Mouse (Mus musculus) heart, postnatal 10 days (tissue): Measurements from ENCODE around the gene Tmem262. TPM values are rescaled to one million over a fixed set of nuclear protein-coding genes. Genes with fewer than 3 reads are reported as not detected.
"Not testable (repeated sequence)": the region's sequence is repeated elsewhere in the genome, so short reads cannot be mapped to it uniquely, and the experiment has no call there.

Experiments
- DNase-seq, 2 experiments: peaks; one replicate each; pipeline ENCODE4 v3.0.0; 2021
- intact Hi-C: fragments of 180-260 bp; cut with DNase I; formaldehyde crosslinking; loops from one replicate; pipeline ENCODE4 v1.15.1; 2025
- total RNA-seq, 2 experiments: library from RNA; stranded (reverse); gene quantifications; 2 replicates each; pipeline ENCODE4 v1.2.3; 2021

The Tmem262 gene
- total RNA-seq, result not detected

GRCm38 (mm10) chr19:6079983-6080480 is at the start of gene Tmem262:
Gene Tmem262 (plus strand): TSS chr19:6080033.
- no peak for DNase-seq
- intact Hi-C loops, result no loop called here

DNA sequence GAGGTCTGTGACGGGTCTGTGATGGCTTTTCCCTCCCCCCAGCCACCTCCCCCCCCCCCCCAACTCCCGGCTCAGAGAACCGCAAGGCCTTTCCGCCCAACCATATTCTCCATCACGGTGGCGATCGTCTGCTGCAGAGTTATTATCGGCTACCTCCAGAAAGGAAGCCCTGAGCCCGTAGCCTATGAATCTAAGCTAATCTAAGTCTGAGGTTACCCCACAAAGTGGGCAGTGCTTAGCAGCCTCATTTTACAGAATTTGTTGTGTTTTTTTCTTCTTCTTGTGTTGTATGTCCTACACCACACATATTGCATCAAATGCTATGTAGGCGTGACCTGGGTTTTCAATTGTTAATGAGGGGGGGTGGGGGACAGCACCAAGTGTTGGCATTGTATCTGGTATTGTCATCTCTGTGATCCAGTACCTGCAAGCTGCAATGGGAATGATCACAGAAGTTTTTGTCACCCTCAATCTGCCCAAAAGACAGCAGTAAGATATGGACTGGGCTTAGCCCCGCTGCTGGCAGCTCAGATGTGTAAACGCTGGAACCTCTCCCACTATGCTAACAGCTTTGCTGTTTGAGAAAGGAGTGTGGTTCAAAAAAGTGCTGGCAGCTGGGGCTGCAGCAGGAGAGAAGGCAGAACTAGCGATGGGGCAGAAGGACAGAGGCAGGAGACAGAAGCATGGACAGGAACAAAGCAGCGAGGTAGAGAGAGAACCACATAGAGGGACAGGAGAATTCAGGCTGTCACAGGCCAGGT is 49.1 kb upstream of the Tmem262 start:
- DNase-seq, result no peak
- intact Hi-C loops, result no loop called here

GRCm38 (mm10) chr19:6035966-6036585 is 43.8 kb upstream of the Tmem262 start:
- no peak for DNase-seq
- intact Hi-C loops, result no loop called here

- DNase-seq, result no peak
- intact Hi-C loops, result no loop called here
These were observed 42.1 kb upstream of the Tmem262 start for GRCm38 (mm10) chr19:6037695-6038094.

GRCm38 (mm10) chr19:6038326-6038725 is 41.5 kb upstream of the Tmem262 start:
- no peak for DNase-seq
- intact Hi-C loops, result no loop called here

GRCm38 (mm10) chr19:6040002-6040401 is 39.8 kb upstream of the Tmem262 start:
- no peak for DNase-seq
- intact Hi-C loops, result no loop called here

- no peak for DNase-seq
- intact Hi-C loops, result no loop called here
These were observed 37.5 kb upstream of the Tmem262 start for GRCm38 (mm10) chr19:6042293-6042692.

DNA sequence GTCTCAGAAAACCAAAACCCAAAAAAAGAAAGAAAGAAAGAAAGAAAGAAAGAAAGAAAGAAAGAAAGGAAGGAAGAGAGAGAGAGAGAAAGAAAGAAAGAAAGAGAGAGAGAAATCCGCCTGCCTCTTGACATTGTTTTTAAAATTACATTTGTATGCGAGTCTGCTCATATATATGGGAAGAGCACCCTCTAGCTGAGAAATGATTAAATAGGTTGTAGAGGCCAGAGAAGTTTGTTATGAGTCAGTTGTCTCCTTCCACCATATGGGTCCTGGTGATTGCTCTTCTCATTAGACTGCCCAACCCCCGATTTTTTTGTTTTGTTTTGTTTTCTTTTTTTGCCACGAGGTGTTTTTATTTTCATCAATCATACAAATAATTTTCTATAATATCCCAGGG is 35.7 kb upstream of the Tmem262 start:
- not testable (repeated sequence) for DNase-seq
- intact Hi-C loops, result loop anchor here (1.0 kb wide), 1 partner anchor 79 kb away; no protein-coding TSS in a partner anchor

DNA sequence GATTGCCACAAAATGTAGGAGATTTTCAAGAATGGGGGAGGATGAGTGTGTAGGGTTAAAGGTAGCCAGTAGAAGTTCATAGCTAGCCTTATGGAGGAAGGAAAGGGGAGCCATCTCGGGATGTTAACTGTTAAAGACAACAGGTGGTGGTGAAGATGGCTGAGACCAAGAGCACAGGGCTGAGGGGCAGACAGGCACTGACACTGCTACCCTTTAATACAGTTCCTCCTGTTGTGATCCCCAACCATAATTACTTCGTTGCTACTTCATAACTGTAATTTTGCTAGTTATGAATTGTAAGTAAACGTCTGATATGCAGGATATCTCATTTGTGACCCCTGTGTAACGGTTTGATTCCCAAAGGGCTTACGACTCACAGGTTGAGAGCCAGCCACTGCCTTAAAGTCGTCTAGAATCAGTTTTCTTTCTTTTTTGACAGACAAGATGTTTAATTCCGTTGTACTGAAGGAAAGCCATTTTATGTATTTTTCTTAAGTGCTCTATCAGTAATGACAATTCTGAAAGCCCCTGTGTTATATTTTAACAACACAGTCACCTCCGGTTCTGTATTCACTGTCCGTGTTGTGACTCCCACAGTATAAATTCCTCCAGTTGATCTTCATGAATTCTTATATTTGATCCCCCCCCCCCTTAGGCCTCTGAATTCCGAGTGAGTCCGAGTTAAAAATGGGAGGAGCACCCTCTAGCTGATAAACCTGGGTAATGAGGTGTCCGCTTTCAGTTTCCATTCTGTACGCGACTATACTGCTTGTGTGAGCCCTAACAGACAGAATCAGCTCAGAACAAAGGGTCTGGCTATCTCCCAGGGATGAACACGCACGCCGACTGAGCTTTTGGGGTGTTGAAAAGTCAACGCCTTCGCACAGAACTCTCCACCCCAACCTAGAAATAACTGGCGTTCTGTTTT is 34.2 kb upstream of the Tmem262 start:
- intact Hi-C loops, result loop anchor here (5.0 kb wide), 1 partner anchor 82 kb away; the partner anchor contains the start of gene Snx15
- no peak for DNase-seq

DNA sequence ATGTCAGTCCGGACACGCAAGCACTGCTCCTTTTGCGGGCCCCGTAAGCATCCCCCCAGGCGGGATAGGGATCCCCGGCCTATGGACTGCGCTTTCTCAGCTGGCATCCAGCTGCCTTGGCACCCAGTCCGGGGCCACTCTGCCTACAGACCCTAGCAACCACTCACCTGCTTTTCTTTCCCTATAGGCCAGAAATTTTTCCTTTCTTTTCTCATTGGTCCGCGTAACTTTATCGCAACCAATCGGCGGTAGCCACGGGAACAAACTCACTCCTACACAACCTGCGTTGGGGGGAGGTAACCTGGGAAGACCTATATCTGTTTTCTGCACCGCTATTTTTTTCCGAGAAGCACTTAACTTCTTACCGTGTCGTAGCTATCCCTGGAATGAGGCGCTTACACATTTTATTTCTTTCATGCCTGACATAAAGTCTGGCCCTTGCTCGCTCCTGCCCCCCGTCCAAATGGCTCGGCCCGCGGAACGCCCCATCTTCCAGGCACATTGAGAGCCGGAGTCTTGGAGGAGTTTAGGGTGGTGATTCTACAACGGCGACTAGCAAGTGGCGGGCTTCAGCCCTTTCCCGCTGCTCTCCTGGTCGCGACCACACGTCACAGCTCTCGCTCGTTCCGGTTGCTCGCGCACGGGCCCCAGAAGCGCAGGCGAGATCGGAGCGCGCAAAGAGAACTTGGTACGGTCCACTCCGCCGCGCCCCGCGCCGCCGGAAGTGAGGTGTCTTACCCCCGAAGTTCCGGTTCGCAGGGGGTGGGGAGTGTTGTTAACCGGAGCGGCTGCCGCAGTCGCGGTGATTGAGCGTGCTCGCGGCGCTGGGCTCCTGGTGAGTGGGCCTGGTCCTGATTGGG is 33.3 kb upstream of the Tmem262 start, which contains the start of gene Syvn1:
Syvn1 (plus strand) TSS at position 283 of the 860 bp plus-strand sequence.
- intact Hi-C loops, result loop anchor here (5.0 kb wide), 1 partner anchor 81 kb away; the partner anchor contains the start of gene Snx15
- peak; percentile 94 to 95 for DNase-seq

- no peak for DNase-seq
- intact Hi-C loops, result loop anchor here (5.0 kb wide), 1 partner anchor 80 kb away; the partner anchor contains the start of gene Snx15
These were observed 32.5 kb upstream of the Tmem262 start for GRCm38 (mm10) chr19:6047154-6047898.

DNA sequence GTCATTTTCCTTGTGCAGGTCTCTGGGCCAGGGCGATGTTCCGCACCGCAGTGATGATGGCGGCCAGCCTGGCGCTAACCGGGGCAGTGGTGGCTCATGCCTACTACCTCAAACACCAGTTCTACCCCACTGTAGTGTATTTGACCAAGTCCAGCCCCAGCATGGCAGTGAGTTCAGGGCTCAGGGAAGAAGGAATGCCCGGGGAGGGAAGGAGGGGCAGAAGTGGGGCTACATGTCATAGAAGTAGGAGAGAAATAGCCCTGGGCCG is 32.0 kb upstream of the Tmem262 start:
- DNase-seq, result no peak
- intact Hi-C loops, result loop anchor here (5.0 kb wide), 1 partner anchor 79 kb away; the partner anchor contains the start of gene Snx15

DNA sequence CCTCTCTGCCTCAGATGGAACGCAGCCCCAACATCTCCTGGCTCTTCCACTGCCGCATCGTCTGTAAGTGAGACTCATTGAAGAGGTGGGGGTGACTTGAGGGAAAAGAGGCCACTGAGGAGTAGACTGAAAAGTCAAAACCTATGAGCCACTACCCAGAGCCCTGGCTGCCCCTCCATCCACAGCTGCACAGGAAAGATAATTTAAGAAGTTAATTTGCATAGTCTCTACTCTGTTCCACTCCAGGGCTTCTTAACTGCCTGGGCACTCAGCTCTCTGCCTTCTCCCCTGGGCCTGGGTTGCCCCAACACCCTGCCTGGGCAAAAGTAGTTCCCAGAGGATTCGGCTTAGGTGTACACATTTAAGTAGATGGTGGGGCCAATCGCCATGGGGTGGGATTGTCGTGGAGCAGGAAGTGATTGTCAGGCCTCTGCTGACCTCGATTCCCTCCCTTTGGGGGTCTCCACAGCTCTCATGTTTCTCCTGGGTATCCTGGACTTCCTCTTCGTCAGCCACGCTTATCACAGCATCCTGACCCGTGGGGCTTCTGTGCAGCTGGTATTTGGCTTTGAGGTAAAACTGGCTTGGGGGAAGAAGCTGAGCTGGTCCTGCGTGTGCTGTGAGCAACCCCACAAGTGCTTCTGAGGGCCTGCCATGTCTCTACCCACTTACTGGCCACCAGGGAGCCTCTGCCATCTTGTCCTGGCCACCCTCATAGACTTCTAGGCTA is 31.0 kb upstream of the Tmem262 start:
- intact Hi-C loops, result loop anchor here (5.0 kb wide), 1 partner anchor 78 kb away; the partner anchor contains the start of gene Snx15
- no peak for DNase-seq

DNA sequence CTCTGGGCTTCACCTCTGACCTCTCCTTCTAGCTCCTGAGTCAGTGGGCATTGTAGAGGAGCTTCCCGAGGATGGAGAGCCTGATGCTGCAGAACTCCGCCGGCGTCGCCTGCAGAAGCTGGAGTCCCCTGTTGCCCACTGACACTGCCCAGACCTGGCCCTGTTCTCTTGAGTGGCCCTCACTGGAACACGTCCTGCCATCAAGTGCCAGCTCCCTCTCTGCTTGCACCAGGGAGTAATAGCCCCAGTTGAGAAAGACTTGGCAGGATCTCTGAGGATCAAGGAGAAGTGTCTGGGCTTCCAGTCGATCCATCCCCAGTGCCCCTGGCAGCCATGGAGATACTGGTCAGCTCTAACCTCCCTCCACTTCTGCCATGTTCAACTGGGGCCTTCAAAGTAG is 27.3 kb upstream of the Tmem262 start:
- DNase-seq, result no peak

GRCm38 (mm10) chr19:6054296-6054695 is 25.5 kb upstream of the Tmem262 start:
- DNase-seq, result no peak
- intact Hi-C loops, result no loop called here

More for the DNA sequence above, 27.3 kb upstream of the Tmem262 start:
- intact Hi-C loops, result no loop called here

- intact Hi-C loops, result no loop called here
- no peak for DNase-seq
These were observed 23.1 kb upstream of the Tmem262 start for GRCm38 (mm10) chr19:6056696-6057095.

DNA sequence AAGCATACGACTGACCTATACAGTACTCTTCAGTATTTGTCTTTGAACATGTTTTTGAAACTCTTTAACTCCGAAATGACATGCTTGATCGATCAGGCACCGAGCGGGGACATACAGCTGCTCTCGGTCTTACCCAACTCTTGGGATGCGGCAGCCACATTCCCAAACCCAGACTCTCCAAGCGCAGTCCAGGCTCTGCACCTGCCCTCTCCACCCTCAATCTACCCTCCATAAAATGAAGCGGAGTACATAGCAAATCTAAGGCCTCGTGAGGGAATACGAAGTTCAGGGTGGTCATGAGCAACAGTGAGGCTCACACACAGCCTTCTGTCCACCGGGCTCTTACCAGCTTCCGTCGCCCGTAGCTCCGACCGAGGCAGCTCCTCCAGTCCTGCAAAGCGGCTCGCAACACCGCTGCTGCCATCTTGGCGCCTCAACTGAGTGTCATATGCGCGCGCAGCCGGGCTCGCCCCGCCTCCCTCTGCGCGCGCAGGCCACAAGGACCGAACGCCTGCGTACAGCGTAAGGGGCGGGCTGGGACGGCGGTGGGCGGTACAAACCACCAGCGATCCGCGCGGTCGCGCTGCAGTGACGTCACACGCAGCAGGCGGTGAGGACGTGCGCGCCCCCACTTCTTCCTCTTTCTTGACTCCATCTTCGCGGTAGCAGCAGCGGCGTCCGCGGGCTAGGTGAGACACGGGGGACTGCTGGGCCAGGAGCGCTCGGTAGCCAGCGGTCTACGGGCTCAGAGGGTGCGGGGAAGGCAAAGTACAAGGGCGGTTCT is 22.3 kb upstream of the Tmem262 start, which contains the start of the genes Mrpl49 and Fau:
Mrpl49 (minus strand) TSS at position 473 of the 784 bp plus-strand sequence.
Fau (plus strand) TSS at position 532 of the 784 bp plus-strand sequence.
- peak; percentile 99 for DNase-seq
- intact Hi-C loops, result no loop called here
